Mouse (Mus musculus): ENCODE measurements at regions not wholly inside any gene's neighbourhood (a gene's known extent, or its start where the extent isn't known, plus 50 kb on each side); places are given as distances from the start of the nearest gene placed in this dataset.

DNA sequence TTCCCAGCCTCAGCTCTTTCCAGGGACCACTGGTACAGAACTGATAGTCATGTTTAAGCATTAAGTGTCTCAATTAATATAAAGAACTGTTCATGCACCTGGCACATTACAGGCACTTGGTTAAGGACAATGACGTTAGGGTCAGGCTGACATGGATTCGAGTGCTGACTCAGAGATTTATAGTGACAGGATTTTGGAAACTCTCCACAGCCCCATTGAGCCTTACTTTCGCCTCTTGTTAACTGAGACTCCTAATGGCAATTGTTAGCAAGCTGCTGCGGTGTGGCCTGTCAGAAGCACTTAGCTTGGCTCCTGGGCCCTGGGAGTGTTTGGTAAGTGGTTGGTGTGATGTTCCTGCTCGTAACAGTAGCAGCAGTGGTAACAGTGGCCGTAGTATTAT lies 644.4 kb downstream of the Dhx35 start:
- no peak for ATAC-seq (ENCODE audit: extremely low read depth, insufficient number of reproducible peaks, low FRiP score, poor library complexity, severe bottlenecking)

DNA sequence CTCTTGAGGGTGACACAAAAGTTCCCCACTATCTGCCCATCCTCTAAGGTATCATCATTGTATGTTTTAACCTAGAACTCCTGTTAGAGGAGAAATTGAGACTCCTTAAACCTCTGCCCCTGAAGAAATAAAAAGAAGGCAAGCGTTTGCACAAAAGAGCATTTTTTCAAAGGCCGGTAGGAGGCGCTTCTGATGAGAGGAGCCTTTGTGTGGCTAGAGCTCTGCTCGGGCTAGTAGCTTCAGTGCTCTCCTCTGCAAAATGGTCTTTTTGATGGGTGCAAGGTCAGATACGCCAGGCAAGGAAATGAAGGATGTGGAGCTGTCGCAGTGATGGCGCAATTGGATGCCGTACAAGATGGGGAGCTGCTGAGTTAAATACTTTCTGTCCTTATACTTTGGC lies 649.0 kb downstream of the Dhx35 start:
- no peak for ATAC-seq (ENCODE audit: extremely low read depth, insufficient number of reproducible peaks, low FRiP score, poor library complexity, severe bottlenecking)

DNA sequence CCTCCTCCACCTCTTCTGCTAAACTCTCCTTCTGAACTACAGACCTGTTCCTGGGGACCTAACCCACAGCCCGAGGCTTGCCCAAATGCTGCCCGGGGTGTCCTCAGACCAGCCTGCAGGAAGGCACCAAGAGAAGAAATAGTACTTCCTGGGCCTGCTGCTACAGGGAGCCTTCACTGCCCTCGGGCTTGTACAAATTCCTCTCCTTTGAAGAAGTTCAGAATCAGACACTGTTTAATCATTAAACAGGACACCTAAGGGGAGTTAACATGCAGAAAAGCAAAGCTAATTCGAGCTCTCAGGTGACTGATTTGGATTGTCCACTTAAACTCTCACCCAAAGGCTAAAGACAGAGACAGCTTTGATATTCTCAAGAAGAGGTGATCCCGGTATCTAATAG lies 651.8 kb downstream of the Dhx35 start:
- no peak for ATAC-seq (ENCODE audit: extremely low read depth, insufficient number of reproducible peaks, low FRiP score, poor library complexity, severe bottlenecking)

DNA sequence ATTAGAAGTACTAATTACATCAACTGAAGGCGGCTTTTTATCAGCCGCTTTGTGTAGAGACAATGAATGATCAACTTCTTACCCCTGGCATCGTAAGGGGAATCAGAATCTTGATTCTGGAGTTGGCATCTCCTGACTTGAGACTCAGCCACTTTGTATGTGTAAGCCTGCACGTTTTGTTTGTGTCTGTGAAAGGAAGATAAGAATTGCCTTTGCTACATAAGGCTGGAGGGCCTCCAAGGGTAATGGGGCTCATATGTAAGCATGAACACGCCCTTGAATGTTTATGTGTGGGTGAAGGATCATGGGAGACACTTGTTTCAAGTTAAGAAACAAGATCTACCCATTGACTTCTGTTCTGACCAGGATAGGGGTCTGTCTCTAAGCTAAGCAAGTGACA lies 652.3 kb downstream of the Dhx35 start:
- no peak for ATAC-seq (ENCODE audit: extremely low read depth, insufficient number of reproducible peaks, low FRiP score, poor library complexity, severe bottlenecking)

DNA sequence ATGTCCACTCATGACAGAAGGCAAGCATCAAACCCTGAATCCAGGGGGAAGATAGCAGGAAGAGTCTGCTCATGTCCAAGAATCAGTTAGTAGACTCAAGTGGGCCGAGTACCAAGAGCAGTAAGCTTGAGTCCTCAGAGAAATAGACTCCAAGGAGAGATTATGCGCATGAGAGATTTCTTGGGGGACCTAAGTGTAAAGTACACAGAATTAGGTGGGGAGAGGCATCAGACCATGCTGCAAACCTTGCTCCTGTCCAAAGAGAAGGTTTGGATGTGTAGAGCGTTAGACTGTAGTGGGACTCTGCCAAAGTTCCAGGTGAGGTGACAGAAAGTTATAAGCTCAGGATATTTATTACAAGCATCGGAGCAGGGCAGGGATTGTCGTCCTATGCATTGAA lies 654.4 kb downstream of the Dhx35 start:
- no peak for ATAC-seq (ENCODE audit: extremely low read depth, insufficient number of reproducible peaks, low FRiP score, poor library complexity, severe bottlenecking)

DNA sequence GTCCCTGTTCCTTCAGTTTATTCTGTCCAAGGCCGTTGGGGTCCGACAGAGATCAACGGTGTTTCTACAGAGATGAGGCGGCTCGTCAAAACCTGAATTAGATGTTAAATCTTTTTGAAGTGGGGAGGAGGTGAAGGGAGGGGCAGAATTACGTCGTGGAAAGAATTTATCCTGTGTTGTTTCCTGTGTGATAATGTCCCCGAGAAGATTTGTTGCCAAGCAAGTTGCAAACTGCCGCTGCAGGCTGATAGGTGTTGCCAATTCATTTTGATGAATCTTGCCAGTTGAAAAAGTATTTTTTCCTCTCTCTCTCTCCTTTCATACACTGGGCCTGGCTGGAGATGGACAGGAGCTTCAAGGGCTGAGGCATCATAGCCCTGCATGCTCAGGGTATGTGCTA lies 656.8 kb downstream of the Dhx35 start:
- no peak for ATAC-seq (ENCODE audit: extremely low read depth, insufficient number of reproducible peaks, low FRiP score, poor library complexity, severe bottlenecking)

DNA sequence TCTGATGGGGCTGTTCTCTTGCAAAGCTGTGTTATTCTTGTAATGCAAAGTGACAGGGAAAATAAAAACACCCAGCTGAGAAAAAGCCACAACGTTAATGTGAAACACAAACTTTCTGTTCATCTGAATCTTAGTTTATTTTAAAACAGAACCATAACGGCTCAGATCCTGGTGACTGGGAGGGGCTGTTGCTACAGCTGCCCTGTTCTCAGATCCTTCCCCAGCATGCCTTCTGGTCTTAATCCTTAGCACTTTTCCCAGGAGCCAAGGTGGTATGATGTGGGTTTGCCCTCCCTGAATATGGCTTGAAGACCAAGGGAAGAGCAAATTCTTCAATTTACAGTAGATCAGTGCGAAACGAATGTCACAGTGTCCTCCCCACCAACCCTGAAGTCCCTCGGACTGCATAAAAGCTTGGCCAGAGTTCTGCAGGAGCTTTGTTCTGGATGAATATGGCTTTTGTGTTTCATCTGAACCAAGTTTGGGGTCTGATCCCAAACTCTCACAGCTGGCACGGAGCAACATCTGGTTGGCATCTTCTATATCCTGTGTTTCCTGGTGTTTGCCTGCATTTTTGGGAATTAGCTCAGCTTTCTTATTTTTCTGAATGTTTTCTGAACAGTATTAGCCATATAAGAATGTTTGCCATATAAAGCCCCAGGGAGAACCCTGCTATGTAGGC lies 686.9 kb downstream of the Dhx35 start:
- ATAC-seq (ENCODE audit: extremely low read depth, insufficient number of reproducible peaks, low FRiP score, poor library complexity, severe bottlenecking): no peak

DNA sequence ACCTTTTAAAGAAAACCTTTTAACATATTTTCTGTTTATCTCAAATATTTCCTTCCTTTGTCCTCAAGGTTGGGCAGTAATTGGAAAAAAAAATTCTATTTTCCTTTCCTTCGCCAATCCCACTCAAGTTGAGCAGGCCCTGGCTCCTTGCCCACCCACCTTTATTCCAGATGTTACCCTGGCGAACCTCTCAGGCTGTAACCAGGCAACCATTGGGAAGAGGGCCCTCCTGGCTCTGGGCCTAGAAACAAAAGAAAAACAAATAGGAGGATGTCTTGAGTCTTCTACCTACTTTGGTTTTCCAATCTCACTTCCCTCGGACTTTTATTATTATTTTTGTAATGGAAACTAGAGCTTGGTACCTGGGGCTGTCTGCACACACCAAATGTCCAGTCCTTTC lies 696.5 kb downstream of the Dhx35 start:
- ATAC-seq (ENCODE audit: extremely low read depth, insufficient number of reproducible peaks, low FRiP score, poor library complexity, severe bottlenecking): no peak

DNA sequence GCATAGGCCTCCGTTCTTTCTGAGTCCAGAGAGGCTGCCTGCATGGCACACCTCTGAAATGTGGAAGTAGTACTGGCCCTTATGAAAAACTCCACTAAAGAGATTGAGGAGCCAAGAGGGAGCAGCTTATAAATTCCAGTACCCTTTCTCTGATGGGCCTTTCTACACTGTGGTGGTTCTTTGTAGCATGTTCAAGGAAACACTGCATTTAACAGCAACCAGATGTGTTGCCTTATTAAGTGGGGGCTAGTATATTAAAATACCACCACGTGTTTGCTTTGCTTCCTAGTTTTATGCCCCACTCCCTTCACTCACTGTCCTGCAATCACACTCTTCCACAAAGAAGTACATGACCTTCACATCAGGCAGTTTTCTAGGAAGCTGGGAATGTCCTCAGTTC lies 704.1 kb downstream of the Dhx35 start:
- ATAC-seq (ENCODE audit: extremely low read depth, insufficient number of reproducible peaks, low FRiP score, poor library complexity, severe bottlenecking): no peak

DNA sequence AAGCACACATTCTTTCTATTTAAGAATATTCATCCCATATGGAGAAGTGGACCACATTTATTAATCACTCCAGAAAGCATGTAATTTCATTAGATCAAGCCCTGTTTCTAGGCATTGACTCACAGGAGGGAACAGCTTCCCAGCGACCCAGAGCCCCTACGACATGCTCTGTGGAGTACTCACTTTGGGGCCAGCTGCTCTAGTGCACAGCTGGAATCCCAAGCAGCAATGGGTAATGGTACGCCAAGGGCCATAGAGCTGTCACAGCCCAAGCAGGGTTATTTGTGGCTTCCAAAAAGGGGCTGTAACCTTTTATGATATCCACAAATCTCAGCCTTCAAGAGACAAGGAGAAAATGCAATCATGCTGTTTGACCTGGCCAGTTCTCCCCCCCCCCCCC lies 706.4 kb downstream of the Dhx35 start:
- ATAC-seq (ENCODE audit: extremely low read depth, insufficient number of reproducible peaks, low FRiP score, poor library complexity, severe bottlenecking): no peak

DNA sequence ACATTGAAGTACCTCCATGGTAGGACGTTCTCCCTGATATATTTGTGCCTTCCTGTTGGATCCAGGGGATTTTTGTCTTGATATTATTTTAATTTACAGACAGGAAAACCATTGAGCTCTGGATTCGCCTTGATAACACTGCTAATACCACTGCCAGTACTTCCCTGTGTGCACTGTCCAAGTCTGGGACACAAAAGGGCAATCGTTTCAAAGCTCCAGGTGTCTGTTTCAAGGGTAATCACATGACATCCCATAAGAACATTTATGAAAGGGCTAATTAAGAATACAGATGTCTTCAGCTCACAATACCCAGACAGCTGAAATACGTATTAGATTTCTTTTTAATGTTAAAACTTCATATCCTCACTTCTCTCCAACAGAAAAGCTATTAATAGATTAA lies 724.5 kb downstream of the Dhx35 start:
- no peak for ATAC-seq (ENCODE audit: extremely low read depth, insufficient number of reproducible peaks, low FRiP score, poor library complexity, severe bottlenecking)

DNA sequence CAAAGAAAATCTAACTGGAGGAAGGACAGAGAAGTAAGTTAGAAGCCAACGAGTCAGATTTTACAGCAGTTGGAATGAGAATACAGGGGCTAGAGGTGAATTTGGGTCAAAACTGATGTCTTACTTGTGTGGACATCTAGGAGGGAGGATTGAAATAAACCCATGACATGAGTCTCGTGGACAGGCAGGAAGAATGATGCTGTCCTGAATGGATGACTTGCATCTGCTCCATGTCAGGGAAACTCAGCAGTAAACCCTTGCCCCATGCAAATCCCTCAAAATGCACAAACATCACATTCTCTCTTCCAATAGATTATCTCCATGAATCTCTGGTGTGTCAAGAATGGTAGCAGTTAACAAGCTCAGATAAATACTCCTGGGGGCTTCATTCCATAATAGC lies 729.1 kb downstream of the Dhx35 start:
- no peak for ATAC-seq (ENCODE audit: extremely low read depth, insufficient number of reproducible peaks, low FRiP score, poor library complexity, severe bottlenecking)

DNA sequence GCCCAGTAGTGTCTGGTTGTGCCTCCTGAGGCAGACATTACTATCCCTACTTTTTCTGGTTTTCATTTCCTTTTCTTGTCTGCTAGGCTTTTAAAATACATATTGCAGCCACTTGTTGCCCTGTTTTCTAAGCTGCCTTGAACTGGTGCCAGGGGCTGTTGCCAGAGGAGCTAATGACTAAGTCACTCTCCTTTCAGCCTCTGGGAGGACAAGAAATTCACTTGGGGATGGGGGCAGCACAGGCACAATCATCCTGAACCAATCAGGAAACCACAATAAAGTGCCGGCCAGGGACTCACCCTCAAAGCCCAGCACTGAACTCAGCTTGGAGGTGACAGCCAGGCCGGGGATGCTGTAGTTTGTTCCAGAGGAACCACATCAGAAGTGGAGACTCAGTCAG lies 740.3 kb downstream of the Dhx35 start:
- no peak for ATAC-seq (ENCODE audit: extremely low read depth, insufficient number of reproducible peaks, low FRiP score, poor library complexity, severe bottlenecking)

DNA sequence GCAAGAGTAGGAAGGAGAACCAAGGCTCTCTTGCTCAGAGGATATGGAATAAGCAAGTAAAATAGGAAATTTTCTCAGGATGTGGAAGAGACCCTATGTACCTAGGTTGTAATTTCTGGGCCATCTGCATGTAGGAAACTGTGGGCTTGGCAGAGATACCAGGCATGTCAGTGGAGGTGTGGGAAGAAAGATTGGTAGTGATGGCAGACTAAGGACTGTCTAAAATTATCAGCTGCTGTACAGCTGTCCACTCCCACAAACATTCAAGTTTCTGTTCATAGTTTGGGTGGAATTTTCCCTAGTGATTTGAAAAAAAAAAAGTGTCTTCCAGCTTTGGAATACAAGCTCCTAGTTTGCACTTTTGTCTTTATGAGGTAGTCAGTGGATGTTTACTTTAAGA lies 744.7 kb downstream of the Dhx35 start:
- no peak for ATAC-seq (ENCODE audit: extremely low read depth, insufficient number of reproducible peaks, low FRiP score, poor library complexity, severe bottlenecking)

DNA sequence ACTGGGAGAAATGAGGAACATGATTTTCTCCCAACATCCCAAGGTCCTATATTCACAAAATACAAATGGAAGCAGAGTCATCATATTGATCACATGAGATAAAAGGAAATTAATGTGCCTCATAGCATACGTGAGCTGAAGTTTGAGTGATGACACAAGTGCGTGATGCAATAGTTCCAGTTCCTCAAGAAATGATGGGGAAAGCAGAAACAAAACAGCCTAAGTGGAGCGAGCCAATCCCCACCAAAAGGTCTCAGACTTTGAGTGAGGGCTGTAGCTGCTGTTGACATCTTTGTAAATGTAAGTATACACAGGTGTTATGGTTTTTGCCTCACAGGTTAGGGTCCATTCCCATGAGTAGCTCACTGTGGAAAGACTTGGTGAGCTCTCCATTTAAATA lies 763.0 kb downstream of the Dhx35 start:
- ATAC-seq (ENCODE audit: extremely low read depth, insufficient number of reproducible peaks, low FRiP score, poor library complexity, severe bottlenecking): no peak

DNA sequence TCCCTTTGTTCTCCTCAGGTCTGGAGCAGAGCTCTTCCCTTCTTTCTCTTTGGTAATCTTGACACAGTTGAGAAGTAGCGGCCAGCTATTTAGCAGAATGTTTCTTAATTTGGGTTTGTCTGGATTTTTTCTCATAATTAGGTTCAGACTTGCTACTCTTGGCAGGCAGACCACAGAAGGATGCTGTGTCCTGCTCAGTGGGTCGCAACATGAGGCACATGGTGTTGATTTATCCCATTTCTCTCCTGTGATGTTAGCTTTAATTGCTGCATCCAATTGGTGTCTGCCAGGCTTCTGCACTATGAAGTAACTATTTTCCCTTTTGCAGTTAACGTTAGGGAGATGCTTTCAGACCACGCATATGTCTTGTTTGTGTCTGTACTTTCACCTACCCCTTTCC lies 768.7 kb downstream of the Gm826 start:
- ATAC-seq (ENCODE audit: extremely low read depth, insufficient number of reproducible peaks, low FRiP score, poor library complexity, severe bottlenecking): no peak

DNA sequence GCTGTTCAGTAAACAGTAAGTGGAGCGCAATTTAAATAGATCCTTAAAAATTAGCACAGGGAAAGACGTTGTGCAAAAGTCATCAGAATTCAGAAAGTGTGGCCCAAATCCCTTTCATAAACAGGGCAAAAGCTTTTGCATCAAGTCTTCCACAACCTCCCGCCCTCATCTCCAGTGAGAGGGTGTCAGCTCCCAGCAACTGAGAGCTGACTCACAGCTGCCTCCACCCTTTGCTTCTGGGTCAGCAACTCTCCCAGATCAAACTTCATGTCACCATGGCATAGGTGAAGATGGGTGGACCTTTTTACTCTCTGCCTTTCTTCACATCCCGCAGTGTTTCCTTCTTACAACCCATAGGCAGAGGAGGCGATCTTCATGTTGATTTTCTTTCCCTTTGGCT lies 768.0 kb downstream of the Gm826 start:
- ATAC-seq (ENCODE audit: extremely low read depth, insufficient number of reproducible peaks, low FRiP score, poor library complexity, severe bottlenecking): no peak

DNA sequence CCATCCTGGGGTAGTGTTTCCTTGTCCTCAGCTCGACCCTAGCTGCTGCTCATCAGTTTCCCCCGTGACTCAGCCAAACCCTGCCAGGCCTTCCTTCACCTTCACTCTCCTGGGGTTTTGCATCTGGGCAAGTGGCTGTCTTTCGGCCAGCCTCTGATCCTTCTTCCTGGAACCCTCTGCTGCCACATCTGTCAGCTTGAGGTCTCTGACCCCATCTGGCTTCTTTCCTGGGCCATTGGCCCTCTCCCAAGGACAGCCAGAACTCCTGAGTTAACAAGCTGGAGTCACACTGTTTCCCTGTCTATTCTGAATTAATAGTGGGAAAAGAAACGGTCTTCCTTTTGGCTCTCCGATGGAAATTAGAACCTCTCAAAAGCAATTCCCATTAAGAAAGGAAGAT lies 767.5 kb downstream of the Gm826 start:
- ATAC-seq (ENCODE audit: extremely low read depth, insufficient number of reproducible peaks, low FRiP score, poor library complexity, severe bottlenecking): no peak

DNA sequence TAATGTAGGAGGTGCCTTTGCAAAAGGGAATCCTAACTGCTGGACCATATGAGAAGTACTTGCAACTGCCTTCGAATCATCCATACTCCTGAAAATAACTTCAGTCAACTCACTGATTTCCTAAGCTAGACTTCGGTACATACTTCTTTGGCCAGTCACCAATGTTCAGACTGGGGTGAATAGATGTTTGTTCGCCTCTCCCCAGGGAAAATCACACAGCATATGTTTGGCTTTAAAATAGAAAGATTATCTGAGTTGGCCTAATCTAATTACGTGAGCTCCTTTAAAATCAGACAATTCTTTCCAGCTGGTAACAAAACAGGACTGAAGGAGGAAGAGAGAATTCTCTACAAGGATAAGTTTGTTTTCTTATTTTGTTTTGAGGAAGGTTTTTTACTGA lies 765.6 kb downstream of the Gm826 start:
- ATAC-seq (ENCODE audit: extremely low read depth, insufficient number of reproducible peaks, low FRiP score, poor library complexity, severe bottlenecking): no peak

DNA sequence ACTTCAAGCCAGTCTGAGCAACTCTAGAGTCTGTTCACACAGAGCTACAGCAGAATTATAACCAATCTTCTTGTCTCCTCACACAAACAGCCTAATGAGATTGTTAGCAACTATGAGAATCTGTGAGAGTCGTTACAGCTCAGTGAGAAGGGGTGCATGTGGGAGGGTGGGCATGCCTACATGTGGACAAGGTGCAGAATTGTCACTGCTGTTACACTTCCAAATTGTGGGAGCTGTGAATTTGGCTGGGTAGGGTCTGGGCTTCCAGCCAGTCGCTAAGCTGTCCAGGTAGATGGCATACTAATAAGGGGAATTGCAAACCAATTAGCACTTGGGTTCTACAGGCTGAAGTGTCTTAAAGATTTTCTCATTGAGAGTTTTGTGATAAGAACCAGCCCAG lies 762.1 kb downstream of the Gm826 start:
- ATAC-seq (ENCODE audit: extremely low read depth, insufficient number of reproducible peaks, low FRiP score, poor library complexity, severe bottlenecking): no peak

DNA sequence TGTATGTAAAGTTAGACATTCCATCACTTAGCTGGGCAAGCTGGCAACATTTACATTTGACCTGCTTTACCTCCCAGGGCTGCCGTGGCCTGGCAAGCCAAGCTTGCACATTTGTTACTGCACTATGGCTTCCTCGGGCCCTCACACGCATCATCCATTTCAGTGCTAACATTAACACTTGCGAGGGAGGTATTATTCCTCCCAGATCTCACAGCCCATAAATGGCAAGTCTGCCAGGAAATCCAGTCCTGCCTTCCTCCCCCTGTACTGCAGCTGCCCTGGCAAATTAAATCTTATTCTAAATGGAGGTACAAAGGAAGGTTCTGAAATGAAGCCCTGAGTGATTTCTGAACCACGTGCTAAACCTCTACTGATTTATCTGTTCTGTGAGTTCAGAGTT lies 758.7 kb downstream of the Gm826 start:
- ATAC-seq (ENCODE audit: extremely low read depth, insufficient number of reproducible peaks, low FRiP score, poor library complexity, severe bottlenecking): no peak

DNA sequence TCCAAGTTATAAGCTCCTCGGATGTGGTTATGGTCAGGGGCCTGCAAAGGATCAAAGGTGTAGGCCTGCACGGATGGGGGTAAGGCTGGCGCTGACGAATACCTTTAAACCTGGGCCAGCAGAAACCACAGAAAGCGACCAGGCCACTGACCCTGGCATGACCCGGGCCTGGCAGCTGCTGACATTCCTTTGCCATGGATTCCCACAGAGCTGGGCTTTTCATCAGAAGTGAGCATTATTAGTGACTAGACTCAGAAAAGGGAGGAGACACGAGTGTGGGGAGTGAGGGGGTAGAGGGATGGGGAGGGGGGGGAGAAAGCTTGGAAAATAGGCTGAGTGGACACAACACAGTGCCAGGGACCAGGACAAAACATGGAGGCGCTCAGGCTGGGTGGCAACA lies 750.9 kb downstream of the Gm826 start:
- no peak for ATAC-seq (ENCODE audit: extremely low read depth, insufficient number of reproducible peaks, low FRiP score, poor library complexity, severe bottlenecking)

Data from neutrophil, adult 5-6 weeks (primary cell).